Mouse (Mus musculus): ENCODE results near the gene Ltbp4. TPM values are rescaled to one million over a fixed set of nuclear protein-coding genes. Genes with fewer than 3 reads are reported as not detected.

Gene Ltbp4
- total RNA-seq (2012; rRNA removed) (1.8 and 2.6 TPM in 2 replicates), total RNA-seq (2014; rRNA removed) (0.16 and 0.43 TPM in 2 replicates), polyA plus RNA-seq (2012; ENCODE audit: insufficient read length, low read depth) (1.2 and 1.5 TPM in 2 replicates)

DNA sequence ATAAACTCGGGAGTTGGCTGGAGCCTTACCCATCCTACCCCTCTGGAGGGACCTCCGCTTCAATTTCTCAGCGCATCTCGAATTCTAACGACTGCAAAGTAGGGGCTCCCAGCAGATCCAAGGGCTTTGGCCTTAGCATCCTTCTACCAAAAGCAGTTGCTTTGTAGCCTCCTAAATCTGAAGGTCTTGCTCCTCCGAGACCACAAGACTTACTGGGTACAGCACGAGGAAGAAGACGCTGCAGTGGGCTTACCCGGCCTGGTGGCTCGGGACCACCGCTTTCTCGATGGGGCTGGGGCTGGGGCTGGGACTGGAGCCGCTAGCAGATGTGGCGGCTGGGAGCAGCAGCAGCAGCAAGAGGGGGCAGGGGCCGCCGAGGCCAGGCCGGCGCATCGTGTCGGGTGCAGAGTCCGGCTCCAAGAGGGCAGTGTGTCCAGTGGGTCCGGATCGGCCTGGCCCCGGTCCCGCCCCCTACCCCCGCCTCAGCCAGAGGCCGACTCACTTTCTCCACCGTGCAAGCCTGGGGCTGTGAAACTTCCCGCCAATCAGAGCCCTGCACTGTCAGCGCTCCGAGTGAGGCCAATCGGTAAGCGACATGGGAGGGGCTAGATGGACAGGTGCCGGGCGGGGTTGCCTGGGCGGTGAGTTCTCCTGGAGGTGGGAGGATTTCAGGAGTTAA, at the start of gene Ltbp4:
TSS of gene Ltbp4 (minus strand) at position 518 of the 679 bp plus-strand sequence.
- Histone ChIP-seq H3K9ac (ENCODE audit: insufficient read depth, low read depth) (no peak within 1 kb of the TSS), H3K4me2 (ENCODE audit: insufficient read depth, low read depth, poor library complexity, severe bottlenecking) (peak within 1 kb of the TSS; percentile 74), H3K9me3 (replicated peaks; ENCODE audit: low read length) (no peaks in the 10 kb centered on the region), H3K27ac (ENCODE audit: insufficient read depth, low read depth) (no peak within 1 kb of the TSS), H3K4me3 (replicated peaks in 1 of 3; ENCODE audit: low read depth in 2 of 3, low read length in 2 of 3, poor library complexity in 1 of 3) (peak within 1 kb of the TSS in 2 of 3 experiments; percentile 14 to 25), H3K36me3 (replicated peaks in 1 of 2; ENCODE audit: control insufficient read depth in 1 of 2, insufficient read depth in 1 of 2, low read length in 1 of 2) (peaks cover 0 to 12% of the 10 kb centered on the region in 2 experiments), H3K79me2 (replicated peaks; ENCODE audit: control insufficient read depth, extremely low read depth, insufficient read depth, poor library complexity, severe bottlenecking) (no peaks in the 10 kb centered on the region), H3K27me3 (replicated peaks) (peaks cover 47% of the 10 kb centered on the region), H3K4me1 (ENCODE audit: control insufficient read depth in 1 of 2, insufficient read depth in 2 of 2) (peaks cover 2 to 26% of the 10 kb centered on the region in 2 experiments)
- TF ChIP-seq MAFK (IDR thresholded peaks at IDR 0.05; ENCODE audit: insufficient replicate concordance, low read length) (no peak), BHLHE40 (IDR thresholded peaks at IDR 0.05; ENCODE audit: low read depth, low read length) (no peak), CTCF (conservative IDR thresholded peaks at IDR 0.05 in 1 of 2, IDR thresholded peaks at IDR 0.05 in 1 of 2; ENCODE audit: low read depth in 2 of 2, low read length in 2 of 2) (no peak), UBTF (IDR thresholded peaks at IDR 0.05; ENCODE audit: low read depth, low read length) (no peak), EP300 (IDR thresholded peaks at IDR 0.05; ENCODE audit: low read length) (no peak), MAZ (IDR thresholded peaks at IDR 0.05; ENCODE audit: low read depth, low read length) (no peak), SIN3A (IDR thresholded peaks at IDR 0.05; ENCODE audit: low read length) (no peak), MXI1 (IDR thresholded peaks at IDR 0.05; ENCODE audit: low read depth, low read length) (no peak), IRF4 (IDR thresholded peaks at IDR 0.05; ENCODE audit: low read depth, low read length) (no peak), POLR2A (IDR thresholded peaks at IDR 0.05; ENCODE audit: low read depth, low read length) (no peak; the same call in 1 of the 2 replicates), RCOR1 (conservative IDR thresholded peaks at IDR 0.05; ENCODE audit: low read depth, low read length) (no peak)
- dilution Hi-C loops (cut with MboI; ENCODE audit: extremely low pct_ligation_motif_present, extremely low pct_unique_long_range_greater_than_20kb, low sequenced_read_pairs) (no loop called here), in situ Hi-C loops (cut with MboI; ENCODE audit: low pct_ligation_motif_present, low pct_unique_long_range_greater_than_20kb, low sequenced_read_pairs) (loop anchor here (5.0 to 10.0 kb wide), 2 partner anchors 50 to 187 kb away; partner anchors contain the start of gene Hipk4)
- DNase-seq (ENCODE audit: extremely low read depth): peak; percentile 72

DNA sequence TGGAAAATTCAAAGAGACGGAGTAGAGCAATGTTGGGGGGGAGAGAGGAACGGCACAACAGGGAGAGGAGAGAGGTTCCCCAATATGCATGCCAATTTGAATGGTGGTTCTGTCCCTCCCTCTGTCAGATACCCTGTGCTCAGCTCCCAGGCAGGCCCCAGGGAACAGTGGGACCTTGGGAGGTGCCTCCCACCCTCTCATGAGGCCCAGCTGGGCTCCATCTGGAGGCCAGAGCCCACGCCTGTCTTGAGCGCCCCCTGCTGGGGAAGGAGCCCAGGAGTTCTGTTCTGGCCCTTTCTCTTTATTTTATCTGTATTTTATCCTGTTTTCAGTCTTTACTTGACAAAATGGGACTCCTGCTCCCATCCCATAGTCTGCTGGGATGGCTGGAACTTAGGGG, 47.2 kb upstream of the Ltbp4 start:
- no peak overlapping the region for H3K9ac ChIP-seq (ENCODE audit: insufficient read depth, low read depth)
- TF ChIP-seq SIN3A (IDR thresholded peaks at IDR 0.05; ENCODE audit: low read length) (no peak), CHD2 (IDR thresholded peaks at IDR 0.05; ENCODE audit: low read length) (no peak), BHLHE40 (IDR thresholded peaks at IDR 0.05; ENCODE audit: low read depth, low read length) (no peak), EP300 (IDR thresholded peaks at IDR 0.05; ENCODE audit: low read length) (no peak), MYC (IDR thresholded peaks at IDR 0.05; ENCODE audit: low read depth, low read length) (no peak), SMC3 (IDR thresholded peaks at IDR 0.05; ENCODE audit: low read depth, low read length) (peak; percentile 88), CTCF (conservative IDR thresholded peaks at IDR 0.05 in 1 of 2, IDR thresholded peaks at IDR 0.05 in 1 of 2; ENCODE audit: low read depth in 2 of 2, low read length in 2 of 2) (peak; percentile 66 to 87), GABPA (IDR thresholded peaks at IDR 0.05; ENCODE audit: insufficient replicate concordance, low read depth, low read length) (no peak), RAD21 (IDR thresholded peaks at IDR 0.05; ENCODE audit: low read depth, low read length) (peak; percentile 71), MAFK (IDR thresholded peaks at IDR 0.05; ENCODE audit: insufficient replicate concordance, low read length) (no peak), JUN (IDR thresholded peaks at IDR 0.05; ENCODE audit: insufficient read depth, low read depth, low read length) (no peak), POLR2AphosphoS2 (IDR thresholded peaks at IDR 0.05; ENCODE audit: low read depth, low read length) (no peak), IRF4 (IDR thresholded peaks at IDR 0.05; ENCODE audit: low read depth, low read length) (no peak), HCFC1 (IDR thresholded peaks at IDR 0.05; ENCODE audit: low read depth, low read length) (no peak), TBP (conservative IDR thresholded peaks at IDR 0.05; ENCODE audit: low read depth, low read length) (no peak), ZC3H11A (IDR thresholded peaks at IDR 0.05; ENCODE audit: low read depth, low read length) (peak; percentile 18; the same call in 1 of the 2 replicates), MAZ (IDR thresholded peaks at IDR 0.05; ENCODE audit: low read depth, low read length) (no peak), TCF12 (IDR thresholded peaks at IDR 0.05; ENCODE audit: low read depth, low read length) (no peak), USF2 (conservative IDR thresholded peaks at IDR 0.05; ENCODE audit: low read depth, low read length) (no peak), JUND (conservative IDR thresholded peaks at IDR 0.05; ENCODE audit: low read depth, low read length) (no peak), ETS1 (conservative IDR thresholded peaks at IDR 0.05; ENCODE audit: low read depth, low read length) (no peak), ZNF384 (IDR thresholded peaks at IDR 0.05; ENCODE audit: low read depth, low read length) (no peak), POLR2A (IDR thresholded peaks at IDR 0.05; ENCODE audit: low read depth, low read length) (no peak)
- no peaks in the 10 kb centered on the region for H3K36me3 ChIP-seq (replicated peaks in 1 of 2; ENCODE audit: control insufficient read depth in 1 of 2, insufficient read depth in 1 of 2, low read length in 1 of 2)
- in situ Hi-C loops (cut with MboI; ENCODE audit: low pct_ligation_motif_present, low pct_unique_long_range_greater_than_20kb, low sequenced_read_pairs): loop anchor here (5.0 kb wide), 1 partner anchor 47 kb away; the partner anchor contains the start of gene Ltbp4
- no peaks in the 10 kb centered on the region for H3K9me3 ChIP-seq (replicated peaks; ENCODE audit: low read length)
- no peak overlapping the region for H3K27ac ChIP-seq (ENCODE audit: insufficient read depth, low read depth)
- dilution Hi-C loops (cut with MboI; ENCODE audit: extremely low pct_ligation_motif_present, extremely low pct_unique_long_range_greater_than_20kb, low sequenced_read_pairs): no loop called here
- H3K4me3 ChIP-seq (replicated peaks in 1 of 3; ENCODE audit: low read depth in 2 of 3, low read length in 2 of 3, poor library complexity in 1 of 3): no peak overlapping the region
- H3K4me1 ChIP-seq (ENCODE audit: control insufficient read depth in 1 of 2, insufficient read depth in 2 of 2): peaks cover 2 to 32% of the 10 kb centered on the region in 2 experiments; a peak in 3 of 4 replicates
- H3K27me3 ChIP-seq (replicated peaks): no peaks in the 10 kb centered on the region
- DNase-seq (ENCODE audit: extremely low read depth): peak; percentile 64
- no peak overlapping the region for H3K4me2 ChIP-seq (ENCODE audit: insufficient read depth, low read depth, poor library complexity, severe bottlenecking)
- H3K79me2 ChIP-seq (replicated peaks; ENCODE audit: control insufficient read depth, extremely low read depth, insufficient read depth, poor library complexity, severe bottlenecking): no peaks in the 10 kb centered on the region
